Mouse (Mus musculus) CD4-positive naive resting alpha-beta T cell, adult 76 days (primary cell): ENCODE measurements around the gene 4930524B15Rik. TPM values are rescaled to one million over a fixed set of nuclear protein-coding genes. Genes with fewer than 3 reads are reported as not detected.

Experiments used
- total RNA-seq: library from RNA; stranded (reverse); gene quantifications from one replicate; pipeline ENCODE4 v1.2.4, GENCODE M21; 2023

The 4930524B15Rik gene
- total RNA-seq = not detected

DNA sequence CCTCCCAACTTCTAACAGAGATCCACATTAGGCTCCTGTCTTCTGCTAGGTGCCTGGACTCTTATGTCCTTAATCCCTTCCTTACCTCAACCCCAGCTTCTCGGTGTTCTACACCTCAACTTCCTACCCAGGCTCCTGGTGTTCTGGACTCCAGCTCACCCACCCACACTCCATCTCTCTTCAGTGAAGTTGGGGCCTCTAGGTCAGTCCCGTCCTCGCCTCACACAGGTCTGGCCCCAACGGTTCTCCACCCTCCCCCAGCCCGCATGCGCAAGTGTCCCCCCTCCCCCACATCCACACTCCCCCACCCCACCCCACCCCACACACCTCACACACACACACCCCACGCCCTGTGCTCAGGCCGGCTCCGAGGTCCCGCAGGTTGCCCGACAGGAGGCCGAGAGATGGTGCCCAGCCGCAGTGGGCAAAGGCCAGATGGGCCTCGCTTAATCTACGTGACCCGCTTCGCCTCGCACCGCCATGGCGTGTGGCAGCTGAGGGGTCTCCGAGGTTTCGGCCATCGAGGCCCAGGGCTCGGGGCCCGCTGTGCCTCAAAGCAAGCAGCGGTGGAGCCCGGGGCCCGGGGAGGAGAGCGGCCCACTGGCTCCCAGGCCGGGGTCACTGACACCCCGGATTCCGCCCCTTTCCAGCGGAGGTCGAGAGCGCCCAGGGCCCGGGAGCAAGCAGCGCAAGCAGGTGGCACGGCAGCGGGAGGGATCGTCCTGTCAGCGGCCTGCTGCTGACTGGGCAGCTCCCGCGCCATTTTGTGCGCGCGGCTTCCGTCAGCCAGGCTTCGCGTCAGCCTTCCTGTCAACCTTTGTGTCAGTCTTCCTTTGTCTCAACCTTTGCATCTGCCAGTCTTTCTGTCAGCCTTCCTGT, at the start of gene 4930524B15Rik:
Gene 4930524B15Rik (plus strand): TSS at position 337 of the 879 bp plus-strand sequence.

DNA sequence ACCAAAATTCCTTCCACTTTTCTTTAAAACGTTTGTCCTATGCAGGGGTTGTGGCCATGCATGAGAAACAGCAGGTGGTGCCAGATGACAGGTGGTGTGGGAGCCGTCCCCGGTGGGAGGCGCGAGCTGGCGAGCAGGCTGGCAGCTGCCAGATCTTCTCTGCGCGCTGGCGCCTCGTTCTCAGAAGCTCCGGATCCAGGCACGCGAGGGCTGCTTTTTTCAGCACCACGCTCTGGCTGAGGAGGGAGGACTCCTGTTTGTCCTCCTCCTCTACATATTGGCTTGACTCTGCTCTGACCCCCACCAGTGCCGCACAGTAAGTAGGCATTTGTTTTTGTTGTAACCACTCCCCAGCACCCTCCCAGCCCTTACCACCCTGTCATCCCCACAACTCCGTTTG, 34.9 kb downstream of the 4930524B15Rik start, which contains the start of gene Nsg2:
Gene Nsg2 (plus strand): TSS at position 183 of the 400 bp plus-strand sequence.

Other genes starting within 250 kb of the 4930524B15Rik start
- 46.4 TPM for gene Cpeb4, start 93.4 kb upstream of the 4930524B15Rik start, total RNA-seq
- 198 TPM for gene Nsg2, start 34.9 kb downstream of the 4930524B15Rik start, total RNA-seq
- 5.5 TPM for gene Il9r, start 234.7 kb downstream of the 4930524B15Rik start, total RNA-seq
- gene Snrnp25, start 239.8 kb downstream of the 4930524B15Rik start, total RNA-seq = 13.9 TPM